13 mouse cellular contexts compared by ENCODE assay signal in genomic region chr11:86412772-86413390, GRCm38 (mm10). TPM values are rescaled to one million over a fixed set of nuclear protein-coding genes. Genes with fewer than 3 reads are reported as not detected.
DNase-seq lines count a peak whose midpoint lies in the region; ATAC-seq lines count a peak whose summit lies in the region.
"Had no signal": no experiment of that assay in that cellular context is flagged by ENCODE, and none has a peak within 500 bp of the region (broad histone marks: within the 10 kb centered on the region; RNA-seq: fewer than 3 reads in every experiment).

No protein-coding gene starts in this region.

- H3K27ac ChIP-seq in embryonic facial prominence, embryonic 13.5 days: peak overlapping the region; percentile 63; the same call in 1 of the 2 replicates
- H3K27ac ChIP-seq in limb, embryonic 12.5 days: peak overlapping the region; percentile 7; the same call in 1 of the 2 replicates
- H3K27ac ChIP-seq: intestine, embryonic 15.5 days had no signal

- DNase-seq in layer of hippocampus, postnatal 10 days (ENCODE audit: low spot score in 2 of 2): peak; percentile 13 to 21
- DNase-seq in layer of hippocampus, postnatal 36 days: no peak
- DNase-seq in brain, adult 2 months (ENCODE audit: low read depth, low spot score): peak; percentile 12
- no peak for DNase-seq in kidney, postnatal 4 days
- DNase-seq in ovary, postnatal 14 days (ENCODE audit: low spot score): no peak
- DNase-seq: adrenal gland, adult 2 months; cerebellum, postnatal 14 days; kidney, postnatal 36 days; lung, embryonic 14.5 days; thymus, postnatal 14 days had no signal

- no peaks in the 10 kb centered on the region for H3K27me3 ChIP-seq in embryonic facial prominence, embryonic 13.5 days
- H3K27me3 ChIP-seq in limb, embryonic 12.5 days: peaks cover 4% of the 10 kb centered on the region; the same call in 1 of the 2 replicates
- H3K27me3 ChIP-seq: intestine, embryonic 15.5 days had no signal

- peaks cover 10% of the 10 kb centered on the region for H3K4me1 ChIP-seq in embryonic facial prominence, embryonic 13.5 days
- H3K4me1 ChIP-seq in limb, embryonic 12.5 days (replicated peaks): peaks cover 14% of the 10 kb centered on the region

- H3K4me3 ChIP-seq in embryonic facial prominence, embryonic 13.5 days: no peak overlapping the region
- H3K4me3 ChIP-seq in limb, embryonic 12.5 days (replicated peaks): no peak overlapping the region
- H3K4me3 ChIP-seq: intestine, embryonic 15.5 days had no signal

- peak; percentile 74 for ATAC-seq in embryonic facial prominence, embryonic 13.5 days (ENCODE audit: insufficient number of reproducible peaks, insufficient read depth, low FRiP score, low TSS enrichment, low read depth)
- no peak; the same call in 1 of the 2 replicates for ATAC-seq in limb, embryonic 12.5 days (ENCODE audit: insufficient number of reproducible peaks, insufficient read depth, low FRiP score, low TSS enrichment, low read depth)
- ATAC-seq: intestine, embryonic 15.5 days had no signal

- no peak overlapping the region for H3K9ac ChIP-seq in embryonic facial prominence, embryonic 13.5 days
- H3K9ac ChIP-seq in limb, embryonic 12.5 days (replicated peaks): no peak overlapping the region
- H3K9ac ChIP-seq: intestine, embryonic 15.5 days; lung, embryonic 14.5 days had no signal

- H3K4me2 ChIP-seq in embryonic facial prominence, embryonic 13.5 days: no peak overlapping the region; the same call in 1 of the 2 replicates
- H3K4me2 ChIP-seq in limb, embryonic 12.5 days: peak overlapping the region; percentile 21
- H3K4me2 ChIP-seq: intestine, embryonic 15.5 days; lung, embryonic 14.5 days had no signal

- H3K36me3 ChIP-seq in embryonic facial prominence, embryonic 13.5 days: no peaks in the 10 kb centered on the region
- no peaks in the 10 kb centered on the region for H3K36me3 ChIP-seq in limb, embryonic 12.5 days
- H3K36me3 ChIP-seq: intestine, embryonic 15.5 days had no signal

- 29% methylated on average over 13 of the region's 13 CpGs for WGBS in embryonic facial prominence, embryonic 13.5 days
- WGBS in limb, embryonic 12.5 days: 39% methylated on average over 13 of the region's 13 CpGs

- no peaks in the 10 kb centered on the region for H3K9me3 ChIP-seq in embryonic facial prominence, embryonic 13.5 days
- no peaks in the 10 kb centered on the region for H3K9me3 ChIP-seq in limb, embryonic 12.5 days
- H3K9me3 ChIP-seq: intestine, embryonic 15.5 days had no signal

RNA-seq across cellular contexts. Expression of gene Med13, which starts 55.5 kb away (rescaled TPM):
- 10 to 100 TPM; 55.5 to 60.9 TPM for total RNA-seq in layer of hippocampus, postnatal 10 days (2021)
- 10 to 100 TPM; 53.7 to 66.0 TPM for total RNA-seq in layer of hippocampus, postnatal 36 days (2021)
- polyA plus RNA-seq in embryonic facial prominence, embryonic 13.5 days (2015; fragmentation: Nextera tagmentation; extraction: Ambion mirVana): 11.6 and 12.3 TPM in 2 replicates
- polyA plus RNA-seq in limb, embryonic 12.5 days (2016; fragmentation: Nextera tagmentation; extraction: Ambion mirVana): 10.8 and 13.0 TPM in 2 replicates

Comparison
In these comparisons a context has a peak if more than half of its experiments do, and no peak if none do; other contexts are left out.
1. DNase-seq: peak in layer of hippocampus, postnatal 10 days (2 of 2) and brain, adult 2 months (single experiment); none in layer of hippocampus, postnatal 36 days (0 of 2), kidney, postnatal 4 days (0 of 2) and ovary, postnatal 14 days (single experiment).